Mouse (Mus musculus): ENCODE data around the gene Ablim2. TPM values are rescaled to one million over a fixed set of nuclear protein-coding genes. Genes with fewer than 3 reads are reported as not detected.
A peak's percentile ranks its signal among the peaks of the same experiment; 100 is the strongest.

Ablim2 gene
- total RNA-seq, 1 experiment = 1.6 TPM

DNA sequence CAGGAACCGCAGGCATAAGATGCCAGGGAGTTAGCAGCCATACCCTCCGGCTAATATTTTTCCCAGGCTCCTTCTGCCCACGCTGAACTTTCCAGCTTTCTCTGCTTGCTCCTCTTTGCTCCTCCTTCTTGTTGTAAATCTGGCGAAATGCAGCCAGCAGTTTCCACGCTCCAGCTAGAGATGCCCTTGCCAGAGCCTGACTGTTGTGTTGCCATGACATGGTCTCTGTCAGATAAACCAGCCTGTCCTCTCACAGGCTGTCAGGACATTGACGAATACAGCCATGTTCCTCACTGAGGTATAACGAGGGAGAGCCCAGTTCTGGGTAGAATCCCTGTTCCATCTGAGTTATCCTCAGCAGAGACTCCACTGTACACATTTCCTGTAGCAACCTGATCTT is 11.3 kb downstream of the Ablim2 start:
- DNase-seq (ENCODE audit: low read depth, low spot score) = no peak
- Histone ChIP-seq H3K36me3 (ENCODE audit: control insufficient read depth, insufficient read depth, low read length, poor library complexity, severe bottlenecking) (no peaks in the 10 kb centered on the region), H3K4me3 (ENCODE audit: insufficient read depth in 1 of 2, low read depth in 1 of 2, low read length in 2 of 2, poor library complexity in 1 of 2, severe bottlenecking in 1 of 2) (no peak overlapping the region), H3K4me1 (ENCODE audit: control insufficient read depth in 2 of 2, insufficient read depth in 2 of 2, low read length in 2 of 2, poor library complexity in 1 of 2) (peaks cover 17 to 33% of the 10 kb centered on the region in 2 experiments), H3K9me3 (ENCODE audit: control insufficient read depth, insufficient read depth, low read depth, low read length) (no peaks in the 10 kb centered on the region), H3K27ac (ENCODE audit: insufficient read depth, low read depth, low read length, poor library complexity, severe bottlenecking) (no peak overlapping the region), H3K9ac (ENCODE audit: insufficient read depth, low read depth, low read length, poor library complexity, severe bottlenecking) (no peak overlapping the region)
- in situ Hi-C loops (cut with MboI; ENCODE audit: low sequenced_read_pairs in 2 of 2, unreplicated experiment in 2 of 2) = no loop called here
- TF ChIP-seq MAFK (IDR thresholded peaks at IDR 0.05; ENCODE audit: insufficient read depth, low read depth, low read length) (no peak), CHD2 (IDR thresholded peaks at IDR 0.05; ENCODE audit: low read depth, low read length) (no peak), HCFC1 (IDR thresholded peaks at IDR 0.05; ENCODE audit: borderline replicate concordance, insufficient read depth, low read length) (no peak), ZNF384 (IDR thresholded peaks at IDR 0.05; ENCODE audit: low read depth, low read length) (no peak), ZC3H11A (IDR thresholded peaks at IDR 0.05; ENCODE audit: borderline replicate concordance, low read depth, low read length) (no peak)

DNA sequence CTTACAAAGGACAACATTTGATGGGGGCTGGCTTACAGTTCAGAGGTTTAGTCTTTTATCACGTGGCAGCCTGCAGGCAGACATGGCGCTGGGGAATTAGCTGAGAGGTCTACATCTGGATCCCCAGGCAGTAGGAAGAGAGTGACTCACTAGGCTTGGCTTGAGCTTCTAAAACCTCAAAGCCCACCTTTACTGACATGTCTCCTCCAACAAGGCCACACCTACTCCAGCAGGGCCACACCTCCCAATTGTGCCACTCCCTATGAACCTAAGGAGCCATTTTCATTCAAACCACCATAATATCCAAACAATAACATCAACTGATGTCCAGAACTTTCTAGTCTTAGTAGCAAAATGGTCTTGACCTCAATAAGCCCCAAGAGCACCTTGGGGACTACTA is 12.6 kb downstream of the Ablim2 start:
- H3K4me3 ChIP-seq (ENCODE audit: insufficient read depth in 1 of 2, low read depth in 1 of 2, low read length in 2 of 2, poor library complexity in 1 of 2, severe bottlenecking in 1 of 2) = 0 out of 4 replicates have a peak overlapping the region, but pooled peaks of 1 of the 2 experiments have one; percentile 42
- H3K36me3 ChIP-seq (ENCODE audit: control insufficient read depth, insufficient read depth, low read length, poor library complexity, severe bottlenecking) = no peaks in the 10 kb centered on the region
- H3K9me3 ChIP-seq (ENCODE audit: control insufficient read depth, insufficient read depth, low read depth, low read length) = no peaks in the 10 kb centered on the region
- no peak for TF ChIP-seq HCFC1 (IDR thresholded peaks at IDR 0.05; ENCODE audit: borderline replicate concordance, insufficient read depth, low read length)
- TF ChIP-seq MAFK (IDR thresholded peaks at IDR 0.05; ENCODE audit: insufficient read depth, low read depth, low read length) = no peak
- TF ChIP-seq ZC3H11A (IDR thresholded peaks at IDR 0.05; ENCODE audit: borderline replicate concordance, low read depth, low read length) = no peak
- TF ChIP-seq CHD2 (IDR thresholded peaks at IDR 0.05; ENCODE audit: low read depth, low read length) = no peak; the same call in 1 of the 2 replicates
- TF ChIP-seq ZNF384 (IDR thresholded peaks at IDR 0.05; ENCODE audit: low read depth, low read length) = no peak
- H3K9ac ChIP-seq (ENCODE audit: insufficient read depth, low read depth, low read length, poor library complexity, severe bottlenecking) = no peak overlapping the region
- in situ Hi-C loops (cut with MboI; ENCODE audit: low sequenced_read_pairs in 2 of 2, unreplicated experiment in 2 of 2) = no loop called here
- H3K4me1 ChIP-seq (ENCODE audit: control insufficient read depth in 2 of 2, insufficient read depth in 2 of 2, low read length in 2 of 2, poor library complexity in 1 of 2) = peaks cover 17 to 42% of the 10 kb centered on the region in 2 experiments
- DNase-seq (ENCODE audit: low read depth, low spot score) = no peak
- no peak overlapping the region for H3K27ac ChIP-seq (ENCODE audit: insufficient read depth, low read depth, low read length, poor library complexity, severe bottlenecking)

DNA sequence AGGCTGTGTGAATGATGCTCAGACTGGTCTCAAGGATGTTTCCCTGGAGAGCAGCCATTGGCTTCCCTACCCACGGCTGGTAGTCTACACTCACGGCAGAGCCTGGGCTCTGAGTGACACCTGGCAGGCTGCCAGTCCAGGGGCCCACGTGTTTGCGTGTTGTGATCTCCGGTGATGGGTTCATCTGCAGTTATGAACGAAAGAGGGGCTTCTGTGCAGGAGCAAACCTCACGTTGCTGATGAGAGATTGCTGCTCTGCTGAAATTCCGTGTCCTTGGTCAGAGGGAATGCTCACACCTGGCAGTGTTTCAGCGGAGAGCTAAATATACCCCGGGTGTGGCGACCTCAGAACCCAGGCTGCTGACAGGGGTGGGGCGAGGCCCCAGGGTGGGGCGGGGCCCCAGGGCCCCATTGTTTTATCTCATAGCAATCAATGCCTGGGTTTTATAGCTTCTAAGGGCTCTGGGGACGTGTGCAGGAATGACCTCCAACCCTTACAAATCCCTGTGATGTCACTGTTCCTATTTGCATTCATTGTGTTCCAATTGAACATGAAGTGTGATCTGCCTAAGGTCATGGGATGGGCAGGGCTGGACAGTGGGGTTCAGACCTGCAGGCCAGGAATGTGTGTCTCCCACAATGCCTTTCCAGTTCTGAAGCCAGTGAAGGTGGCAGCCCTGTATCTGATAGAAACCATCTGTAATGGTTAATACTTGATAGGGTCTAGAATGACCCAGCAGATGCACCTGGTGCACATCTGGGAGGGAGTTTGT is 13.4 kb downstream of the Ablim2 start:
- H3K4me3 ChIP-seq (ENCODE audit: insufficient read depth in 1 of 2, low read depth in 1 of 2, low read length in 2 of 2, poor library complexity in 1 of 2, severe bottlenecking in 1 of 2) = peak overlapping the region; percentile 2 to 42; a peak in 2 of 4 replicates
- peak overlapping the region; percentile 66 for H3K27ac ChIP-seq (ENCODE audit: insufficient read depth, low read depth, low read length, poor library complexity, severe bottlenecking)
- H3K36me3 ChIP-seq (ENCODE audit: control insufficient read depth, insufficient read depth, low read length, poor library complexity, severe bottlenecking) = no peaks in the 10 kb centered on the region
- H3K9me3 ChIP-seq (ENCODE audit: control insufficient read depth, insufficient read depth, low read depth, low read length) = no peaks in the 10 kb centered on the region
- in situ Hi-C loops (cut with MboI; ENCODE audit: low sequenced_read_pairs in 2 of 2, unreplicated experiment in 2 of 2) = no loop called here
- DNase-seq (ENCODE audit: low read depth, low spot score) = peak; percentile 74
- H3K4me1 ChIP-seq (ENCODE audit: control insufficient read depth in 2 of 2, insufficient read depth in 2 of 2, low read length in 2 of 2, poor library complexity in 1 of 2) = peaks cover 20 to 45% of the 10 kb centered on the region in 2 experiments
- TF ChIP-seq ZC3H11A (IDR thresholded peaks at IDR 0.05; ENCODE audit: borderline replicate concordance, low read depth, low read length) = no peak
- no peak for TF ChIP-seq HCFC1 (IDR thresholded peaks at IDR 0.05; ENCODE audit: borderline replicate concordance, insufficient read depth, low read length)
- TF ChIP-seq CHD2 (IDR thresholded peaks at IDR 0.05; ENCODE audit: low read depth, low read length) = no peak
- no peak for TF ChIP-seq ZNF384 (IDR thresholded peaks at IDR 0.05; ENCODE audit: low read depth, low read length)
- no peak for TF ChIP-seq MAFK (IDR thresholded peaks at IDR 0.05; ENCODE audit: insufficient read depth, low read depth, low read length)
- no peak overlapping the region; the same call in 1 of the 2 replicates for H3K9ac ChIP-seq (ENCODE audit: insufficient read depth, low read depth, low read length, poor library complexity, severe bottlenecking)

DNA sequence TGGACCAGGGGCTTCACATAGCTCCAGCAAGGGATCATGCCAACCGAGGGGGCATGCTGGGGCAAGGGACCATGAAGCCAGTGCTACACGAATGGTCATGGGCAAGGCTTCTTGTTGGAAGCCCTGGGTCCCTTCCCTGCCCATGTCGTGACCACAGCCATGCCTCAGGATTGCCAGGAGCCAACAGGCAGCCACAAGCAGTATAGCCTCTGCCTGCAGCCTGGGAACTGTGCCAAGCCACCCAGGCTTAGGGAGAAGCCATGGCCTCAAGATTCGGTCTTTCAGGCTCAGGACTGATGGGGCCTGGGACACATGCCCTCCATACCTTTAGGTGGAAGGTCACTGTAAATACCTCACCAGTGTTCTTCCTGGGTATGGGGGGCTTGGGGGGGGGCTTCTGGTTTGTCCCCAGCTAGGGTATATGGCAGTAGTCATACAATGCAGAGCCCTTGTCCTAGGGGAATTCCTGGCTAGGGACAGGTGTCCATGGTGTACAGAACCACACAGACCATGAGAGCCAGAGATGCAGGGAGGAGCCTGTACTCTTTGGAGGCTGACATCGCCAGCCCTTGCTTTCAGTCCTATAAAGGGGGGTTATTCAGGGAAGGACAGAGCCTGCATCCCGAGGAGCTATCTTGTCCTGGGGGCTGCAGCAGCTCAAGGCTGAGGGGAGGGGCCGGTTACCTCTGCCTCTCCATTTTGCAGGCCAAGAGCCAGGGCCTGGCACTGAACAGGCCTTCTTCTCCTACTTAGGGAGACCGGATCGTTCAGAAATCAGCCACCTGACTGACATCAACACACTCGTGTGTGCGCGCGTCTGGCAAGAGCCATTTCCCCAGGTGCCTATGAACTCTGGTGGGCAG is 15.8 kb downstream of the Ablim2 start:
- Histone ChIP-seq H3K4me3 (ENCODE audit: insufficient read depth in 1 of 2, low read depth in 1 of 2, low read length in 2 of 2, poor library complexity in 1 of 2, severe bottlenecking in 1 of 2) (no peak overlapping the region), H3K36me3 (ENCODE audit: control insufficient read depth, insufficient read depth, low read length, poor library complexity, severe bottlenecking) (no peaks in the 10 kb centered on the region), H3K4me1 (ENCODE audit: control insufficient read depth in 2 of 2, insufficient read depth in 2 of 2, low read length in 2 of 2, poor library complexity in 1 of 2) (peaks cover 15 to 42% of the 10 kb centered on the region in 2 experiments), H3K9ac (ENCODE audit: insufficient read depth, low read depth, low read length, poor library complexity, severe bottlenecking) (peak overlapping the region; percentile 13; the same call in 1 of the 2 replicates), H3K27ac (ENCODE audit: insufficient read depth, low read depth, low read length, poor library complexity, severe bottlenecking) (no peak overlapping the region), H3K9me3 (ENCODE audit: control insufficient read depth, insufficient read depth, low read depth, low read length) (no peaks in the 10 kb centered on the region)
- TF ChIP-seq MAFK (IDR thresholded peaks at IDR 0.05; ENCODE audit: insufficient read depth, low read depth, low read length) (no peak), HCFC1 (IDR thresholded peaks at IDR 0.05; ENCODE audit: borderline replicate concordance, insufficient read depth, low read length) (no peak), ZNF384 (IDR thresholded peaks at IDR 0.05; ENCODE audit: low read depth, low read length) (no peak), CHD2 (IDR thresholded peaks at IDR 0.05; ENCODE audit: low read depth, low read length) (no peak), ZC3H11A (IDR thresholded peaks at IDR 0.05; ENCODE audit: borderline replicate concordance, low read depth, low read length) (no peak)
- no peak for DNase-seq (ENCODE audit: low read depth, low spot score)
- in situ Hi-C loops (cut with MboI; ENCODE audit: low sequenced_read_pairs in 2 of 2, unreplicated experiment in 2 of 2) = no loop called here
